Mouse (Mus musculus) neutrophil, adult 59 days (primary cell): Measurements from ENCODE around the gene Usp44. TPM values are rescaled to one million over a fixed set of nuclear protein-coding genes. Genes with fewer than 3 reads are reported as not detected.

Experiments
- total RNA-seq, 2 experiments: library from RNA; stranded (reverse); gene quantifications; 1 replicate in 1 of 2; 2 replicates in 1 of 2; pipeline ENCODE4 v1.2.4; 2023

Usp44 gene
- total RNA-seq, result under 1 TPM in 1 of 2 experiments, not detected in 1; 0.18 TPM

GRCm38 (mm10) chr10:93830931-93831729, at the start of gene Usp44:
Gene Usp44, plus strand, starts transcription at chr10:93831555.

GRCm38 (mm10) chr10:93897043-93897646, 65.8 kb downstream of the Usp44 start, which contains the start of gene Metap2:
Gene Metap2, minus strand, starts transcription at chr10:93897093.

Other genes with a start within 250 kb of the Usp44 start
- 10 to 100 TPM; 12.1 to 13.7 TPM for gene Snrpf, start 241.8 kb upstream of the Usp44 start, total RNA-seq
- under 1 TPM; 0.13 to 0.49 TPM for gene Ntn4, start 190.9 kb upstream of the Usp44 start, total RNA-seq
- 100 to 1,000 TPM in 1 of 2 experiments, 10 to 100 TPM in 1; 85.8 to 103 TPM for gene Metap2, start 65.5 kb downstream of the Usp44 start, total RNA-seq
- gene Vezt, start 204.3 kb downstream of the Usp44 start, total RNA-seq, result 1 to 10 TPM; 7.4 to 7.8 TPM
- gene Fgd6, start 204.4 kb downstream of the Usp44 start, total RNA-seq, result 1 to 10 TPM; 3.2 to 4.0 TPM